Mouse (Mus musculus): ENCODE measurements around the gene Emp1.
A peak's percentile ranks its signal among the peaks of the same experiment; 100 is the strongest.

Gene Emp1

GRCm38 (mm10) chr6:135364041-135364745 lies 1.8 kb downstream of the Emp1 start:
- peak; percentile 43 for DNase-seq

- DNase-seq = peak; percentile 93
Measured at GRCm38 (mm10) chr6:135364891-135365301, 2.6 kb downstream of the Emp1 start.

- DNase-seq = no peak
Measured at GRCm38 (mm10) chr6:135365614-135366013, 3.3 kb downstream of the Emp1 start.

- peak; percentile 42 for DNase-seq
Measured at GRCm38 (mm10) chr6:135368230-135368629, 5.9 kb downstream of the Emp1 start.

- DNase-seq = peak; percentile 77
Measured at GRCm38 (mm10) chr6:135369551-135369968, 7.2 kb downstream of the Emp1 start.

- no peak for DNase-seq
Measured at GRCm38 (mm10) chr6:135370954-135371353, 8.6 kb downstream of the Emp1 start.

GRCm38 (mm10) chr6:135373357-135373756 lies 11.0 kb downstream of the Emp1 start:
- DNase-seq = no peak

- DNase-seq = no peak
Measured at GRCm38 (mm10) chr6:135375818-135376217, 13.5 kb downstream of the Emp1 start.

GRCm38 (mm10) chr6:135376248-135376647 lies 13.9 kb downstream of the Emp1 start:
- DNase-seq = no peak

GRCm38 (mm10) chr6:135377583-135378319 lies 15.4 kb downstream of the Emp1 start:
- peak; percentile 83 for DNase-seq

GRCm38 (mm10) chr6:135383919-135384318 lies 21.6 kb downstream of the Emp1 start:
- DNase-seq = no peak

- DNase-seq = no peak
Measured at GRCm38 (mm10) chr6:135385738-135386459, 23.6 kb downstream of the Emp1 start.

- DNase-seq = no peak
Measured at GRCm38 (mm10) chr6:135387653-135388052, 25.3 kb downstream of the Emp1 start.

- DNase-seq = no peak
Measured at GRCm38 (mm10) chr6:135388711-135389110, 26.4 kb downstream of the Emp1 start.

- no peak for DNase-seq
Measured at GRCm38 (mm10) chr6:135390398-135390797, 28.1 kb downstream of the Emp1 start.

GRCm38 (mm10) chr6:135395375-135395774 lies 33.0 kb downstream of the Emp1 start:
- no peak for DNase-seq

GRCm38 (mm10) chr6:135397089-135397488 lies 34.7 kb downstream of the Emp1 start:
- DNase-seq = no peak

GRCm38 (mm10) chr6:135397788-135398187 lies 35.4 kb downstream of the Emp1 start:
- DNase-seq = no peak

- DNase-seq = no peak
Measured at GRCm38 (mm10) chr6:135398801-135399200, 36.5 kb downstream of the Emp1 start.

GRCm38 (mm10) chr6:135400306-135400705 lies 38.0 kb downstream of the Emp1 start:
- peak; percentile 85 for DNase-seq

- DNase-seq = no peak
Measured at GRCm38 (mm10) chr6:135405093-135405492, 42.7 kb downstream of the Emp1 start.

- DNase-seq = no peak
Measured at GRCm38 (mm10) chr6:135407323-135407722, 45.0 kb downstream of the Emp1 start.

- no peak for DNase-seq
Measured at GRCm38 (mm10) chr6:135411712-135412319, 49.5 kb downstream of the Emp1 start.
